Mouse (Mus musculus) right cerebral cortex, postnatal 4 days (tissue): ENCODE measurements around the gene Cd3g.
A peak's percentile ranks its signal among the peaks of the same experiment; 100 is the strongest.

Experiments used
- DNase-seq: peaks from one replicate; pipeline ENCODE4 v3.0.0-alpha.2; 2022

Gene Cd3g

DNA sequence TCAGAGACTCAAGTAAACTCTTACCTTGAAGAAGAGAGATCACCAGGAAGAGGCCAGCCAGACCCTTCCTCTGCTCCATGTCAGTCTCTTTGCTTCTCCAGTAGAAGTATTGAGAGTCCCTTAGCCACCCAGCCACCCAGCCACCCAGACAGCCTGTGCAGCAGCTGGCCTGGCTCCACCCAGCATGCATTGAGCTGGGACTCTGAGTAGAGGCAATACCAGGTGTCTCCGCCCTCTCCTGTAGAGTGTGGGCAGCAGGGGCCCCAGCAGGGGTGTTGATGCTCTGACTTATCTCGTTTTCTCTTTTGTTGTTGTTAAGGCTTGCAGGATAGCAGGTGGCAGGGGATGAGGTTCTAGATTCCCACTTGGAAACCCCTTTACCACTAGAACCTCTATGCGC is at the start of gene Cd3g:
Gene Cd3g (minus strand): TSS at position 190 of the 400 bp plus-strand sequence.
- no peak for DNase-seq

DNA sequence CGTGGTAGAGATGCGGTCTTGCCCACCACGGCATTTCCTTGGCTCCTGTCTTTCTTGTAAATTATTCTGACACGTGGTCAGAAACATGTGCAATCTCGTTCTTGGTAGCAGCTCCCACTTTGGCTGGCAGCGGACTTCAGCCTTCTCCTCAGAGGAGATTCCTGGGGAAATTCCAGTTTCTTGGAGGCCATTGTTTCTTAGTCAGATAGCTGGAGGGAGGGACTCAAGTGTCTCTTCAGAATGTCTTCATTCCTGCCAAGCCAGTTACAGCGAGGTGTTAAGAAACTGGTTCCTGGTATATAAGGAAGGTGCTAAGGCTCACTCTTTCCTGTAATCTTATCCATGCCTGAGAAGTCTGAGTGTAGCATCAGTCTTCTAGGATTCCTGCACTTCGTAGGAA is 47.1 kb upstream of the Cd3g start:
- DNase-seq = no peak

DNA sequence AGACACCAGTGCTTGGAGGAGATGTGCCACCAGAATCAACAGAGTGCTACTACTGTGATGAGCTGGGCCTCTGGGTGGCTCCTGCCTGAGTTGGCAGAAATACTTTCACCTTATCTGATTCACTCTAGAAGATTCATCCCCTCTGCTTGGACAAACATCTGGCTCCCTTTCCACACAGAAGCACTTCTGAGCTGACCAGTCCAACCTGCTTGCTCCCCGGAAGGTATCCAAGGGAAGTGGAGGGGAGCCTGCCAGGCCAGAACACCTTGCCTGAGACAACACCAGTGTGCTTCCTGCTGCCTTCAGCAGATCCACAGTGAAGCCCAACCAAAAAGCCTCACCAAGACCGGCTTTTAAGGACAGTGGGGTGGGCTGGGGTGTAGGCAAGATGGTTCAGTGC is 44.0 kb upstream of the Cd3g start:
- no peak for DNase-seq

DNA sequence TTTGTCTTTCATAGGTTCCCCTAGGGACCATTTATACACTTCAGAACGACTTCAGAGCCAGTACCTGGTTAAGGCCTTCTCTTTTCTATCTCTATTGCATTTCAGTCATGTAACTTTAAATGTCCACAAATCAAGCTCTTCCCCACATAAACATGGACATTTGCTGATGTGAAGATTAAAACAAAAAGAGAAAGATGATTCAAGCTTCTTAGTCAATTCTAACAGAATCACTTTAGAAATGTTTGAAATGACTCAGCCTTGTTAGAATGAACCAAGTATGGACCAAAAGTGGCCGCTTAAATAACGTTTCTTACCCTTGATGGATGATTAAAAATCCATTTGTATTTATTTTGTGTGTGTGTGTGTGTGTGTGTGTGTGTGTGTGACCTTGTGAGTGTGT is 43.4 kb upstream of the Cd3g start:
- DNase-seq = no peak

DNA sequence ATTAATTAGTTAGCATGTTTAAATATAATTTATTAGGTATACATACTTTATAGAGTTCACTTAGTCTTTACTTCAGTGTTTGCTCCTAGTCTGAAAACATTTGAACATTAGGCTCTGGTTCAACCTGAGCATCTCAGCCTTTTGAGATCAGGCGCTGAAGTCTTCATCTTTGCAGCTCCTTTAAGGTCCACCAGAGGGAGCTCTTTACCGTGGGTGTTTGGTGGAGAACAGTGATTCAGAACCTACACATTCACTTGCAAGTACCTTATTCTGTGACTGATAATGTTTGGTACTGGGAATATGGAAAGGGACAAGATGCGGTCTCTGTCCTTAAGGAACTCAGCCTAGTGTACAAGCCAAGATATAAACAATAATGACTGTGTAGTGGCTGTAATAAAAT is 42.6 kb upstream of the Cd3g start:
- peak; percentile 31 for DNase-seq

DNA sequence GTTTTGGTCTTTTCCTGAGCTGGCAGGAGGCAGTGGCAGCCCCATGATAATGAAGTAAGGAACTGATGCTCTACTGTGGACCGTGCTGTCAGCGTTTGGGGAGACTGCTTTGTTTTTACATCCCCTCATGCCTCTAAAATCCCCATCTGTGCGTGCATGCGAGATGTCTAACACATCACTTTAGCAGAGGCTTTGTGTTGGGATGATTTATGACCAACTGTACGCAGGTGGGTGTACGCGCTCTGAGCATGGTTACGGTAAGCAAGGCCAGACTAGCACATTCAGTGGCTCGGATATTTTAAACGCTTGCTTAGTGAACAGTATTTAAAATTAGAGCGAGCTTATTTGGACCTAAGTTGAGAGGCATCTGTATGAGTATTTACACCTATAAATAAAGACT is 37.8 kb upstream of the Cd3g start:
- DNase-seq = no peak

DNA sequence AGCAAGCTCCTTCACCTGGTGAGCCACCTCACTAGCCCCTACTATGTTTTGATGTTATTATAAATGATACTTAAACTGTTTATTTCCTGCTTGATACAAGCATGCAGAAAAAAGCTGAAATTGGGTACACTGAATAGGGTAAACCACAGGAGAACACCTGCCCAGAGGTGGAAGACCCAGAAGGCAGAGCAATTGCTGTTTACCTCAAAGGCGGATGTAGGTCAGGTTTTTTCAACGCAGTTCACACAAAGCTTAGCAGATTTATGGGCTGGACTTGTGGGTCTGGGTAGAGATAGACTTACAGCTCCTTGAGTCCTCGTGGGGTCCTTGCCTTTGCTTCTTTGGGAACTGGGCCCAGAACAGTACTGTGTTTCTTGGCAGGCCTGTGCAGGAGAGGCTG is 35.6 kb upstream of the Cd3g start:
- no peak for DNase-seq

DNA sequence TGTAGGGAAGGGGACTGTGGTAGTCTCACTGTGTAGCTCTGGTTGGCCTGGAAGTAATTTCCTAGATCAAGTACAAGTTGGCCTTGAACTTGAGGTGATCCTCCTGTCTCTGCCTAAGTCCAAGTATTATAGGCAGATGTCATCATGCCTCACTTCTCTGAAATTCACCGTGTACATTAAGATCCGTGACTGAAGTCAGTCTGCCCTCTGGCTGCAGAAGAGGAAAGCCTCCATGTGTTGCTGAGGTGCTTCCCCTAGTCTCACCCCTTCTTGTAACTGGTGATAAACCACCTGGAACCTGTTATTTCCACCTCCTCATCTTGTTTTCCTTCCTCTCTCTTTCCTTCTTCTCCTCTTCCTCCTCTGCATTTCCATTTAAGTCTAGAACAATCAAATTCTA is 34.6 kb upstream of the Cd3g start:
- DNase-seq = no peak

DNA sequence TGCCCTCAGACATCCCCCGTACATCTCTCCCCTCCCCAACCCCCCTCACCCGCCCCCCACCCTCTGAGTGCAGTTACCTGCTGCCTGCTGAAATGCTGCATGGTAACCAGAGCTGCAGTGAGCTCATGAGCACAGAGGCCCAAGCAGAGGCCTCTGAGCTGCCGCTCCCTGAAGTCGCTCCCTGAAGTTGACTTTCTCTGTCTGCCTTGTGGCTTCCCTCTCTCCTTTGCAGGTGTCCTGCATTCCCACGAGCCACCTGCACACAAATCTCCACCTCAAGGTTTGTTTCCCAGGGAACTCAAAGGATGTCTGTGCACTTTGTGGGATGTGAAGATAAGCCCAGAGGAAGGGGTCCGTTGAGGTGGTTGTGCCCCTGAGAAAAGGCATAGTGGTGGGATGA is 31.1 kb upstream of the Cd3g start:
- no peak for DNase-seq

DNA sequence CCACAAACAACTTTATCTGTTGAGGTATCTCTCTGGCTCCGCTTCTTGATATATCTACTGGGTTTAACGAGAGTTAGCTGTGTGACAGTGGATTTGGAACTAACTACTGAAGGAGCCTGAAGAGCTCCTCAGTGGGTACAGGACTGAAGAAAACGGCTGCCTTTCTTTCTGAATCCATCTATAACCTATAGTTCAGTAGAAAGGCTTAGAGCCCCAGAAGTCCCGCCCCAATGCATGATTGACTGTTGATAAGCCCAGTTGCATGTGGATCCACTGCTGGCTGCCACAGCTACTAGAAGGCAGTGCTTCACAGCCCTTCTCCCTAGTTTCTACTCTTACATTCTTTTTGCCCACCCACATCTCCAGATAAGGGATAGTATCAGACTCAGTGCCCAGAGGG is 30.2 kb upstream of the Cd3g start:
- DNase-seq = no peak

DNA sequence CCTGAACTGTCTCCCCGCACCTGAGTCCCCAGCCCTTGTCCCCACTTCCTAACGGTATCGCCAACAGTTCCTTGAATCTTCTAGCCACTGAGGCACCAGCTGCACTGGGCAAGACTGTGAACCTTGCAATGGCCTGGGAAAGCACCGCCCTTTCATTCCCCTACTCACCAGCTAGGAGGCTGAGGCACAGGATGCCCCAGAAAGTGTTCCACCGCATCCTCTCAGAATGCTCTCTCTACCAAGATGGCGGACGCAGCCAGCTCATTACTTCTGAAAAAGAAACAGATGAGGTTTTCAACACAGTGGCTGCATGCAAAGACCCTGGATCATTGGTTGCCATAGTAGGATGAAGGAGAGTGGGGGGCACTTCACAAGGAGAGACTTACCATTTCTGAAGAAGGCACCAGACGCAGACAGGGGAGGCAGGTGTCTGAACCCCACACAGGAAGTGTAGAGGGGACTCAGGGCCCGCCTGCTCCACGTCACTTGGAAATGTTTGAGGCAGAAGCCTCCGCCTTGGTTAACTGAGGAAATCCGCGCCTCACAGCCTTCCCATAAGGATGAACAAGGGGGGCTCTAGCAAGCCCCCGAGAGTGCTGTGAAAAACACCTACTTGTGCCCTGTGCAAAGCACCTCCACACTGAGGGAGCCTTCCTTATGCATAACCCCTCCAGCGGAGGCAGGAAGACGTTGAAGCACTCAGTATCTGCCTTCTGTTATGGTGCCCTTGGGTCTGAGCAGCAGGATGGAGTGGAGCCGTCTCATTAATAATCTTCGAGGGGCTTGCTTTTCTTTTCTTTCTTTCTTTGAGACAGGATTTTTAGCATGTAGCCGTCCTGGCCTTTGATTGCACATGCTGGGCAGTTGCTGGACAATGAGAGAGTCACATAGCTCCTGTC is 29.2 kb upstream of the Cd3g start, which contains the start of gene Cd3e:
Gene Cd3e (minus strand): TSS at position 448 of the 899 bp plus-strand sequence.
- no peak for DNase-seq

DNA sequence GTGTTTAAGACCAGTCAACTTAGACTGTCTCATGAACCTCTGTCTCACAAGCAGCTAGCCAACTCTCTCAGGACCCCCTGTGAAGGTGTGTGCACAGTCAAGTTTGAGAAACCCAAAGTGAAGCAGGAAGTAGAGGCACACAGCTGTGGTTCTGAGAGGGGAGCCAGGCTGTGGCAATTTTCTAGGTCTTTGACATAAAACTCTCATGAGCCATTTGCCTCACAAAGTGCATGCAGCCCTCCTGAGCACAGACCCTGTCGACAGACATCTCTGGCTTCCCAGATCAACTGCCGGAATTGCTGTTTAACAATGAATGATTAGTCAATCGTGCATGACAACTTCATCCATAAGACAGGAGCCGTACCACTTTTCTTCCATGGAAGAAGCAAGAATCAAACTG is 28.1 kb upstream of the Cd3g start:
- DNase-seq = no peak

DNA sequence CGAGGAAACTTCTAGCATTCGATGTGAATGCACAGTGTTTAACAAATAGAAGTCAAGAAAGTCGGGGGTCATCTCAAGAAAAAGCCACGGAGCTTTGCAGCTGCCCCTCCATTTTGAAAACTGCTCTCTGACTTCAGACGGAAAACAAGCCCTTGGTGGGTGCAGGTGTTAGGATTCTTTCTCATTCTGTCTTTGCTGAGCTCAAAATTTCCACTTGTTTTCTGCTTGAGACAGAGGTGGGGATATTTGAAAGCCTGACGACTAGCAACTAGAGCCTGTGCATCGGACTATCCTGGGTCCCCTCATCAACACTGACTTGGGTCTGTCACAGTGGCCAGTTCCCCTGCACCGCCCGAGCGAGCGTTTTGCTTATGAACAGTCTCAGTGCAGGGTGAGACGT is 27.2 kb upstream of the Cd3g start:
- no peak for DNase-seq

DNA sequence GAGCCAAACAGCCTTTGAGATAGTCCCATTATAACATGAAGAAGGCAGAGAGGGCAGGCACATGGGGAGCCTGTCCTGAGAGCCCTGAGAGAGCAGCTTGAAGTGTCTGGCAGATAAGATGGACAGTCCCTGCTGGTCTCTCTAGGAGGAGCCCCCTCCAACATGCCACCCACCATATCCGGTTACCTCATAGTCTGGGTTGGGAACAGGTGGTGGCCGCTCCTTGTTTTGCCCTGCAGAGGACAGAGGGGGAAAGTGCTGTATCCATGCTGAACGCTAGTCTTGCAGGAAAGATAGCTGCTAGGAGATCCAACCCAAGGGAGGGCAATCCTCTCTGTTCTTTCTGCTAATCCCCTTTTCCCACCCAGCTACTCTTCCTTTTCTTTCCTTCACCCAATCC is 20.0 kb upstream of the Cd3g start:
- DNase-seq = no peak

DNA sequence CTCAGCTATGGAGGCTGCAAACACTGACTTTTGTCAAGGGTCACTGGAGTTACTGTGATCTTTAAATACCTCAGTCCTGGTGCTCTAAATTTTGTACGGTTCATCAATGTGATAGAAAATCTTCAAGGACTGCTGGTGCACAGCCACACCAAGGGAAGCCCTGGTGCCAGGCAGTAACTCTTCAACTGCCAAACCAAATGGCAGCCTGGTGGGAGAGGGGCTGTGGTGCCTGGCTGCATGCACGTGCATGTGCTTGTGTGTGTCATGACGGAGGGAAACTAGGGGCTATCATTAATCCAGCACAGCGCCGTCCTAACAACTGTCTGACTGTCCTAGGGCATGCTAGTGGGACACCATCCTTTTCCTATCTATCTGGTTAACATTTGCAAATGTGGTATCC is 19.5 kb upstream of the Cd3g start:
- no peak for DNase-seq

DNA sequence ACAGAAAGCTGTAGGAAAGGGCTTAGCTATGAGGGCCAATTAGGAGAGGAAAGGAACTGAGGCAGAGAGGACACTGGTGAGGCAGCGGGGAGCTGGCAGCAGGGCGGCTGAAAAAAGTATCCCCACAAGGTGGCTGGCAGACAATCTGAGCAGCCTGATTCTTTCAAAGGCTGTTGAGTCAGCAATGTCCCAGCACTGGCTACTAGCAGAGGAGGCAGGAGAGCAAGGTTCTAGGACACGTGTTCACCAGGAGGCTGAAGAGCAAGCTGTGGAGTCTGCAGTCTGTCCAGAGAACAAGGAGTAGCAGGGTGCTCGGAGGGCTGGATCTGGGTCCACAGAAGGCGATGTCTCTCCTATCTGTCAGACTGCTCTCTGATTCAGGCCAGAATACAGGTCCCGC is 18.9 kb upstream of the Cd3g start:
- DNase-seq = no peak

DNA sequence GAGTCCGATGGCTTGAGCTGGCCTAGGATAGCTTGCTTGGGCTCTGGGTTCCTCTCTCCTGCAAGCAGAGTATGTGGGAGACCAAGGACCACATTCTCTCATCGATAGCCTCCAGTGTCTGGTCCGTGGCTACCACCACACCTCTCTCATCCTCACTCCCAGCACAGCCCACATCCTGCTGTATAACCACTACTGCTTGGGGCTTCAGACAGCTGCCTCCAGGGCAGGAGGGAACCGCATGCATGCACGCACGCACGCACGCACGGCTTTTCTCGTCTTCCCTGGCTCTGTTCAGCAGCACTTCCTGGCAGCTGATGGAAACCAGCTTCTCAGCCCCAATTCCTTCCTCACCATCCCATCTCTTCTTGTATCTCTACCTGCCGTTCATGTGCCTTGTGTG is 17.9 kb upstream of the Cd3g start:
- no peak for DNase-seq

DNA sequence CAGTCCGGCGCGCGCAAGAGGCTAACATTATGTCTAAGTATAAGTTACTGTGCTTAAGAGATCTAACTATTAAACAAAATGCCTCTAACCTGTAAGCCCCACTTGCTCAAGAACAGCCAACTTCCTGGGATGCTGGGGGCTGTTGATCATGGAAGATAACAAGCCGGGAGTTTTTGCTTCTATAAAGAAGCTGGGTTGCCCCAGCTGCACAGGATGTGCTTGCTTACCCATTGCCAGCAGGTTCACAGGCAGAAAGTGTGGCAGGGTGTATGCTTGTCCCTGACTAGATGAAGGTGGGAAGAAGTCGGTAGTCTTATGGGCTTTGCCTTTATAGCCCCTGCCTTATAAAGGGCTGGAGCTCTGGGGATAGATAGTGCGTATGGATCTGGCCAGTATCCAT is 16.4 kb upstream of the Cd3g start:
- no peak for DNase-seq

DNA sequence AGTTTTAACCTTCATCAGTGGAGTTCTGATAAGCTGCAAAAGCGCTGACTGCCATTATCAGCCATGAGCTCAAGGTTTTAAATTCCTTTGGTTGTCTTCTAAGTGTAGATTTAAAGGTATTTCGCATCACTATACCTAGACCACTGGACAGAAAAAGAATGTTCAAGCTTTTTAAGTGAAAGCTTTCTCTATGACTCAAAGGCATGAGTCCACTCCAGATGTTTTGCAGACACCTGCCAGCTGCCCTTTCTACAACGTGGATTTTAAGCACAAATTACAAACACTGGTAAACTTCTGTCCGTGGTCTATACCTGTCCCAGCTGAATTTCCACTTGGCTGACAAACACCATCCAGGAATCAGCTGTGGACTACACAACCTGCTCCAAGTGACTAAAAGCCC is 14.7 kb upstream of the Cd3g start:
- DNase-seq = no peak

DNA sequence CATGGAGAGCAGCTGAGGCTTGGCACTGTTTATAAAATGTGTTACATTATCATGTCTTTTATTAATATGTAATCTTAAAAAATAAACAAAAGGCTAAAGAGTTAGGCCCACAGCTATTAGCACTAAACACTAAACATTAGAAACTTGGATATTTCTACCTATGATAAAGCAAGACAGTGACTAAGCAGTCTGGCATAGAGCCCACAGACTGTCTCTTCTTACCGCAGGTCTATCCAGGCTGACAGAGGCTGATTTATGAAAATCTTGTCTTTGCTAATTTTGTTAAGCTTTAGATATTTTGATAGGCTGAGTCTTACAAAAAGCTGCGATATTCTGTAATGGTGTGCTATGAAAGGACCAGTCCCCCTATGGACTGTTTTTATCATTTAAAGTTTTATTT is 13.0 kb upstream of the Cd3g start:
- no peak for DNase-seq

DNA sequence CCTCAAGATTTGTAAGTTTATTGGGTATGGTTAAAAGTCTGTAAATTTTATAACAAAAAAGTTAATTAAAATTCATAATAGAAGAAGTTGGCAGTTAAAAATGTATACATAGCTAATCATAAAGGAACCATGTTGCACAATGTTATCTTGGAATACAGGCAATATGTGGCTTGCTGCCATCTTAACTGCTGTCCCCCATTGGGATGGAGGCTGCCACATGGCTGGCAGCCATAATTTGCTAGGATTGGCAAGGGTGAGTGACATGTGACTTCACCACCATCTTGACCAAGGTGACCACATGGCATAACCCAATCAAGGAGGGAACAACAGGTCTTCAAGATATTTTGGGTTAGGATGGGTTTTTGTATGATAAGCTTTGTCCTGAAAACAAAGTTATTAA is 12.0 kb upstream of the Cd3g start:
- DNase-seq = no peak

DNA sequence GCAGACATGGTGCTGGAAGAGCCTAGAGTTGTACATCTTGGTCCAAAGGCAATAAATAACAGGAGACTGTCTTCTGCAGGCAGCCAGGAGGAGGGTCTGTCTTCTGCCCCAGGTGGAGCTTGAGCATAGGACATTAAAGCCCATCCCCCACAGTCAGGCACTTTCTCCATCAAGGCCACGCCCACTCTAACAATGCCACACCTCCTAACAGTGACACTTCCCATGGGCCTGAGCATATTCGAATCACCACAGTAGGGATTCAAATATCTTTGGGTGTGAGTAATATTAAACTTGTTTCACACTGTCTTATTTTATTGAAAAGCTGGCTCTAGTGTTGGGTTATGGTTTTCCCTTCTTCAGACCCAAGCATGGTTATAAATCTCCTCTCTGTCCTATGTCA is 11.6 kb upstream of the Cd3g start:
- DNase-seq = no peak

DNA sequence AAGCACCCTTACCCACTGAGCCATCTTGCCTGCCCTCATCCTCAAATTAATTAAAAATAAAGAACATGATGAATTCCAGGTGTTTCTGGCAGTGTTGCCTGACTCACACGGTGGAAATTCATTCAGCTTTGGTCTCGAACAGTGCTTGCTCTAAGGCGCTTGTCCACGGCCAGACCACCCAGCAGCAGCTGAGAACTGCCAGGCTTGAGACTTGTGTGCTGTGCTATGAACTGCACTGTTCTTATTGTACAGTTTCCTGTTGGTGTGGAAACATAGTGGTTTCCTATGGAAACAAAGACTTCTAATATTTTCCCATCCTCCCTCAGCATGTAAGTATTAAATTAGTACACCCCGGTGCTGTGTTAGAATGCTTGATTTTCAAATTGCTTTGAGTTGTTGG is 6.7 kb upstream of the Cd3g start:
- no peak for DNase-seq

DNA sequence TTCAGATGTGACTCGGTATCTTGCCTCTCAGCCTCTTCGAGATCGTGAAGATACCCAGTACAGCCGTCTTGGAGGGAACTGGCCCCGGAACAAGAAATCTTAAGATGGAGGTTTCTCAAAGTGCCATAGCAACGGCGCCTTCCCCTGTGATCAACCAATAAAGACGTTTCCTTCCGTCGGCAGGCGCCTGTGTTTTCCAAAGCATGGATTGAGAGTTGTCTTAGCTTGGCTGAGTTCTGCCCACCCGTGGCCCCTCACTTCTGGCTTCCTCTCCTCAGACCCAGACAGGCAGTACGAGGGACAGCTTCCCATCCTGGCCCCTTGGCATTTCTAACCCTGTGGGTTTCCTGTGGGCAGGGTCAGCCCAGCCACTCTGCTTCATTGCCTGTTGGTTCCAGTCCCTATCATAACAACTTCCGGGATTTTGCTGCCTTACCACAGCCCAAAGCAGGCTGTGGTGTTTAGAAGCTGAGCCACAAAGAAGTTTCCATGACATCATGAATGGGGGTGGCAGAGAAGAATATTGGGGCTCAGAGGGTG is 6.1 kb upstream of the Cd3g start:
- DNase-seq = no peak

DNA sequence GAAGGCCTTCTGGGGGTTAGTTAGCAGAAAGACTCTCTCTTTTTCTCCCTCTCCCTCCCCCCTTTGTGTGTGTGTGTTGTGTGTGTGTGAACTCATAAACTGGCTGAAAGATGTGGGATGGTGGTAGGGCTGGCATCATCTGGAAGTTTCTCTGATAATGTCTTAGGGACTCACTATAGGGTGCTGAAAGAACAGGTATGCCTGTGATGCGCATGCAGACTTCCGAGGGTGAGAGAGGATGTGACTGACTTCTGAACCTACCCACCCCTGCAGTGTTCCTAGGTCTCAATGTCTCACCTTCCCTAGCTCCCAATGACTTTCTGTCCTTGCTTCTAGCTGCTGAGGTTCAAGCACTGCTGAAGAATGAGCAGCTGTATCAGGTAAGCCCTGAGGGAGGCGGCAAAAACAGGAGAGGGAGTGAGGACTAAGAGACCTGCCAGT is 5.5 kb upstream of the Cd3g start:
- DNase-seq = no peak
